Mouse (Mus musculus) erythroid progenitor cell, adult 5-6 weeks (primary cell): Measurements from ENCODE around the gene Rpl14. TPM values are rescaled to one million over a fixed set of nuclear protein-coding genes. Genes with fewer than 3 reads are reported as not detected.

Experiments
- ATAC-seq: replicated peaks from 2 replicates; pipeline ENCODE4 v1.8.0; 2016; ENCODE audit warnings: moderate number of reproducible peaks, mild to moderate bottlenecking, moderate TSS enrichment, inconsistent platforms; ENCODE audit not compliant: poor library complexity, low FRiP score, severe bottlenecking
- total RNA-seq, 2 experiments: library from RNA; stranded (forward) in 1 of 2; stranded (reverse) in 1 of 2; fragments of 150-400 nt in 1 of 2; fragments of 186-747, 209-891 nt in 1 of 2; gene quantifications; 2 replicates each; pipeline versions ENCODE4 v1.2.3 to v1.2.4; 2015 to 2017; ENCODE audit warnings: low replicate concordance in 2 of 2

Rpl14 gene
- total RNA-seq, 2 experiments from 2014 or later: 375 to 526 TPM

DNA sequence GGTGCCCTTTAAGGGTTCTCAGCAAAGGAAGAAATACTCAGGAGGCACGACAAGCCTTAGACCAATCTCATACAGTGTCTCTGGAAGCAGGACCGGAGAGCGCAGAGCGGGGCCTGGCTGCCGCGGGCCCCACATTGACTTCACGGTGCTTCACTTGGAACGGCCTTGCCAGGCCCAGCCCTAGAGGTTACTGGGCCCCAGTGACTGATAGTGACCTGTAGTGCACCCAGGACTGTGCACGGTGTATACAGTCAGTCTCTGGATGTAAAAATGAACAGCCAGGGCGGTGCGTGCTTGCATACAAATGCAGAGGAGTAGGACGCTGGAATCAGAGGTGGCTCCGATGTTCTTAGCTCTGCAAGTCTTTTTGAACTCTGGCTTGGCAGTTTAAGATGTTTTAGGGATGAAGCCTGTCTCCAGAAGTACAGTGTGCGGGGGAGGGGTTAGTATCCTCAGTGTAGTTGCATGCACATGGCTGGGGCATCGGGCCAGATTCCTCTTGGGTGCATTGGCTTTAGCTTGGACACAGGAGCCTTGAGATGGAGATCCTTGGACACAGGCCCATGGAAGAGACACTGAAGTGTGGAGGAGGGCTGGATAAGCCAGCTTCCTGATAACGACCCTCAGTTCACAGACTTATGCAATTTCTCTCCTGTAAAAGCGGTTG, 31.1 kb downstream of the Rpl14 start:
- peak; percentile 38; the same call in 1 of the 2 replicates for ATAC-seq

DNA sequence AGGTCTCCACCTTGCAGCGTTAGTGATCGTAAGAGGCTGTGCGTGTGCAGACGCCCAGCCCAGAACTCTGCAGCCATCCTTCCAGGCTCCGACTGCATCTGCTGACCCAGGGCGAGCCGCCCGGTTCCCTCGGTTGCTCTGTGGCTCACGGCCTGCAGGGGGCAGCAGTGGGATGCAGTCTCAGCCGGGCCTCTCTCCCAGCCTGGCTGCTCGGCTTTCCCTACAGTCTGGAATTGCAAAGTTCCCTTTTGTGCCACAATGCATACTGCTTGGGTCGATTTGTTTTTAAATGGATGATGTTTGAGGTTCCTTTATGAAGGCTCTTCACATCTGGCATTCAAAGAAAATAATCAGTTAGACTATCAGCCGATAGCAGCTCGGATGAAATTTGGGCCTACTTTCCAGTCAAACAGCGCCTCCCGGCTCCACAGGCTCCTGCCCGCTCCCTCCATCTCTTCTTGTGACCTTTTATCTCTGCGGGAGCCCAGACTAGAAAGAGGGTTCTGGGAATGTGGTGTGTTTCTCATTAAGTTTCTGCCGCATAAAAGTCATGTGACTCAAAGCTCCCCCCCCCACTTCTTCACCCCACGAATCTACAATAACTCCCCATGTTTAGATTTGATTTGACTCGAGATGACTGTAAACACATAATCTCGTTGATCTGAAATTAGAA, 31.7 kb downstream of the Rpl14 start:
- ATAC-seq: peak; percentile 87

DNA sequence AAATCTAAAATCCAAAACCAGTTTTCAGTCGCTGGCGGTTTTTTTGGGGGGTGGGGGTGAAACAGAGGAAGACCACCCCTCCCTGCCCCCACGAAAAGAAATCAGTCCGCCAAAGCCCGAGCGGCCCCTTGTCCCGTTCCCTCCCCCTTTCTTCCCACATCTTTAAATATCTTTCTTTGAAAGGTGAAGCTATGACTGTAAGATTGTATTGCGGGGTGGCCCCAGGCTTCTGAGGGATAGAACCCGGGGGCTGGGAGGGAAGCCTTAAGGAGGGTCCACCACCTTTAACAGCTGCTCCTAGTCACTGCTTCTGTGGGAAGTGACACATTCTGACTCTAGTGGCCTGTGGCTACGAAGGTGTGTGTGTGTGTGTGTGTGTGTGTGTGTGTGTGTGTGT, 32.3 kb downstream of the Rpl14 start:
- ATAC-seq: no peak

DNA sequence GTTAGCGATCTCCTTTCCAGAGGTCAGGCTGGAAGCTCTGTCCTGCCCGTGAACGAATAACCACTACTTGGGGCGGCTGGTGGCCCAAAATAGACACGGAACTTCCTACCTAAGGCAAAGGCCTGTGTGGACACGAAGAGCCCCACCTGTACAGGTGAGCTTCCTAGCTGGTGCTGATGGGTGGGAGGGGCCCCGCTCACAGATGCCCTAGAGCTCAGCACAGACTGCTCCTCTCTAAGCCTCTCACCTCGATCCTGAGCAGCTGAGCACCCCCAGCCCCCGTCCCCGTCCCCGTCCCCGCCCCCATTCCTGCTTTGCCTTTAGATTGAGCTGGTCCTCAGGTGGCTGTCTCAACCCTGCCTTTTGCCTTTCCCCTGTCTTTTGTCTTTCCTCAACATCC, 32.7 kb downstream of the Rpl14 start:
- no peak for ATAC-seq

DNA sequence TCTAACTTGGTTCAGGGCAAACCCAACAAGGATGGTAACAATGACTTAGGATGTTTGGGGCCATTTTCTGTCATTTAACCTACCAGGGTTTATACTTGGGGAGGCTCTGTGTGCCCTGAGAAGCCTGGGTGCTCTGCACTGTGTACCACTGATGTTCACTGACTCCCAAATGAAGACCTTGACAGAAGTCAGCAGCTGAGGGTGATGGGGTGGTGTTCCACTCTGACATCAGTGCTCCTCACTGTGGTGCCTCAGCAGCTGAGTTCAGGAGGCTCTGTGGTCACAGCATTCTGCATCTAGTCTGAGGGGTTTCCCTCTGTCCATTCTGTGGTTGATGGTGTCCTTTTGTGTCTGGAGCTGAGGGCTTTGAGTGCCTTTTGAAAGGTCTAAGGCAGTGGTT, 39.8 kb downstream of the Rpl14 start:
- ATAC-seq: no peak

DNA sequence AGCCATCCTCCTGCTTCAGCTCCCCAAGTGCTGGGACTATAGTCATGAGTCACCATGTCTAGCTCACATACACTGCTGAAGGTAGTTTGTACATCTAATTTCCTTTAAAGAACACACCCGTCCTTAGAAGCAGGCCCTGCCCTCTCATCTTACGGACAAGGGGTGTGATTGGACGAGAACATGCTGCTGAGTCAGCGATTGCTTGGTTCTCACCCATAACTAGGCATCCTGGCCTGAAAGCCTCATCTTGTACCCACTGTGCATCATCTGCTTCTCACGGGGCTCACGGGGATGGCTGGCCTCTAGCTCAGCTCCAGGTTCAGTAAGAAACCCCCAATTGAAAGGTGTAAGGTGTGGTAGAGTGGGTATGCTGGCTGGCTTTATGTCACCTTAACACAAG, 42.8 kb downstream of the Rpl14 start:
- ATAC-seq: no peak

DNA sequence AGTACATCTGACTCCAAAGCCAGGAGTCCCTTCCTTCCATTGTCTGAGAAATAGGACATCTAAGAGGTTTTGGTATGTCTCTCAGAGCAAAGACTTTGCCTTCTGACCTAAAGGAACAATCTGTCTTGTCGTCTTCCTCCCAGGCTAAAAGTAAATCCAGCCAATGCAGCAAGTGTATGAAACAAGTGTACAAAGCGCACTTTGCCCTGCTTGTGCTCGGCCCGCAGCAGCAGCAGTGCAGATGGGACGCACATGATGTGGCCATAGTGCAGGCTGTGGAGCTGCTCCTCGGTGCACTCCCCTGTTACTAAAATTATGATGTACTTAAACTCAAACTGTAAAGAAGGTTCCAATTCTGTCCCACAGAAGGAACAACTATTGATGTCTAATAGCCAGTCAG, 46.9 kb downstream of the Rpl14 start:
- no peak for ATAC-seq

DNA sequence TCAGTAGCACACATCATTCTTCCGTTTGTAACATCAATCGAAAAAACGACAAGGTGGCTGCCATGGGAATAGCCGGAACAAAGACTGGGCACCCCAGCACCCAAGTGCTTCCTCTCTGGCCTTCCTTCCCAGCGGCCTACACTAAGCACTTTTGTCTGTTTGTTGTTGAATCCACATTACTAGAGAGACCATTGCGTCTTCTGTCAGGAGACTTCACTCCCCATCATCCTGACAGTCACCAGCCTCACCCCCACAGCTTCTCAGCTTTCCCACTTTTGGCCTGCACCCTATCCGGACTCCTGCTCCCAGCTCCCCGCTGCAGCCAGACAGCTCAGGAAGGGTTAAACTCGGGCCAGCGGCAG, 48.1 kb downstream of the Rpl14 start:
- ATAC-seq: no peak

DNA sequence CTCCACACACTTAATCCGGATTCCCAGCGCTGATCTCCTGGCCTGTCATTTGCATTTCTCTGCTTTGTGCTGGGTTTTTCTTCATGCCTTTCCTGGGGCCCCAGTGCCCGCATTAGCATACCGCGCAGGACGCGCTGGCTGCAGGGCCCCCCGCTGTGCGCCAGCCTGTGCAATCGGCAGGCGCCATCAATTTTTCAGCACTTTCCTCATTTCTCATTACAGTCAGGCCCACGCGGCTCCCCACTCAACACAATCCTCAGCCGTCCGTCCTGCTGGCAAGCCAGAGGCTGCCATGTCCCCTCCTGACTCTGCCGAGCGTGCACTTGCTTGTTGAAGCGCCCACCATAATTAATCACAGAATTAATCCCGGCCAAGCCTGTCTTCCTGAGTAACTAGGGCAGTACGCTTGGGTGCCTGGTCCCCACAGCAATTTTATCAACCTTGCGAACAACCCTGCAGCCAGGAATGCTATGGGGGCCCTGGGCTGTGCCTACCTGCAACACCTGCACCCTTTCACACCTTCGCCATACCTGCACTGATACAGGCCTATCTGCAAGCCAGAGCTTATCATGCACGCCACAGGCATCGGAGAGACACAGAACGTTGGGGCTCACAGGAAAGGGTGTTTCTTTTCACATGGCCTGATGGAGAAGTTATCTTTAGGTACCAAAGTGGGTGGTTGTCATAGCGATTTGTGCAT, 48.6 kb downstream of the Rpl14 start:
- no peak for ATAC-seq

DNA sequence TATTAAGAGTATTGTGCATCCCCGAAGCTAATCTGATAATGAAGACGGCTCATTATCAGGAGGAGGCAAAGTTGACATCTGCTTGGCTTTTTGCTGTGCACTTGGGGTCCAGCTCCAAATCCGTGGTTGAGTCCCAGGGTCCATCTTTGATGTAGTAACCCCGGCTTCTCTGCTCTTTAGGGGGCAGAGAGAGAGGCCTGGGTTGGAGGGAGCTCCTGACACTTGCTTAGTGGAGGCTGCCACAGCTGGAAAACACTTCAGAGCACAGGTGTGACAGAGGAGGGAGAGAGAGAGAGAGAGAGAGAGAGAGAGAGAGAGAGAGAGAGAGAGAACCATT, 49.1 kb downstream of the Rpl14 start:
- no peak for ATAC-seq

Other genes with a start within 250 kb of the Rpl14 start
- 27.0 and 59.5 TPM in 2 replicates for gene Eif1b, start 79.2 kb upstream of the Rpl14 start, total RNA-seq (2015; ENCODE audit: low replicate concordance)
- 28.9 and 31.4 TPM in 2 replicates for gene Eif1b, start 79.2 kb upstream of the Rpl14 start, total RNA-seq (2017; ENCODE audit: low replicate concordance)
- 0.42 TPM in 1 of 2 replicates, not detected in the other for gene Entpd3, start 31.6 kb upstream of the Rpl14 start, total RNA-seq (2015; ENCODE audit: low replicate concordance)
- gene Entpd3, start 31.6 kb upstream of the Rpl14 start, total RNA-seq (2017; ENCODE audit: low replicate concordance): not detected in 2 replicates